Mouse (Mus musculus): ENCODE data around the gene 2310009B15Rik.

DNA sequence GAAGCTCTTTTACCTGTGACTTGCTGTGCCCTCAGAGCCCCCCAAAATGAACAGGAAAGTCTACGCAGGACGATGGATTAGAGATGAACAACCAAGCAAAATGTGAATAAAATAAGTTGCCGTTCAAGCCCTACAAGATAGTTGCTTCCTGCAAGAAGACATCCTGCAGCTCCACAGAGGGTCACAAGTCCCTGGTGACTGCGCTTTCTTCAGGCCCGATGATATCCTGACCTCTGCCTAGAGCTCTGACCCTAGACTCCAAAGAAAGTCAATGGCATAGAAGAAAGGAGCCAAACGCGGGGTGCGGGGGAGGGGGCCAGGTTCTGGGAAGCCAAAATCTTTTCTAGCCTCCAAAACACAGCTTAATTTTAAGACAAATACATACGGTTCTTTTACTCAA is 10.1 kb downstream of the 2310009B15Rik start:
- TF ChIP-seq POLR2A (IDR thresholded peaks at IDR 0.05; ENCODE audit: borderline replicate concordance, insufficient read depth, low read length) (no peak), CTCF (IDR thresholded peaks at IDR 0.05; ENCODE audit: borderline replicate concordance, insufficient read depth, low read depth, low read length) (no peak)

Data from cerebellum, adult 2 months (tissue).